Mouse (Mus musculus): Measurements from ENCODE around the gene Tcf12. TPM values are rescaled to one million over a fixed set of nuclear protein-coding genes. Genes with fewer than 3 reads are reported as not detected.

Gene Tcf12
- polyA plus RNA-seq, 1 experiment from 2014 or later, result 8.4 TPM

- H3K4me3 ChIP-seq (replicated peaks), result no peak overlapping the region
- no peak overlapping the region for H3K27ac ChIP-seq (replicated peaks)
- no peaks in the 10 kb centered on the region for H3K27me3 ChIP-seq
- H3K36me3 ChIP-seq (replicated peaks), result no peaks in the 10 kb centered on the region
- ATAC-seq (ENCODE audit: insufficient read depth), result no peak
- 56% methylated on average over 3 of the region's 3 CpGs for WGBS (ENCODE audit: insufficient replicate concordance)
- H3K9ac ChIP-seq, result no peak overlapping the region
- no peaks in the 10 kb centered on the region for H3K4me1 ChIP-seq (replicated peaks)
- H3K9me3 ChIP-seq (replicated peaks), result no peaks in the 10 kb centered on the region
- H3K4me2 ChIP-seq, result no peak overlapping the region
Measured at GRCm38 (mm10) chr9:71822003-71822402, 289.7 kb downstream of the Tcf12 start.

GRCm38 (mm10) chr9:71818453-71818852 is 293.2 kb downstream of the Tcf12 start:
- ATAC-seq (ENCODE audit: insufficient read depth), result no peak
- H3K9ac ChIP-seq, result no peak overlapping the region
- H3K4me2 ChIP-seq, result no peak overlapping the region
- H3K27me3 ChIP-seq, result no peaks in the 10 kb centered on the region
- H3K27ac ChIP-seq (replicated peaks), result no peak overlapping the region
- no peak overlapping the region for H3K4me3 ChIP-seq (replicated peaks)
- H3K4me1 ChIP-seq (replicated peaks), result no peaks in the 10 kb centered on the region
- 62% methylated on average over 7 of the region's 7 CpGs for WGBS (ENCODE audit: insufficient replicate concordance)
- H3K36me3 ChIP-seq (replicated peaks), result no peaks in the 10 kb centered on the region
- no peaks in the 10 kb centered on the region for H3K9me3 ChIP-seq (replicated peaks)

- Histone ChIP-seq H3K9ac (no peak overlapping the region), H3K36me3 (replicated peaks) (no peaks in the 10 kb centered on the region), H3K4me3 (replicated peaks) (no peak overlapping the region), H3K27me3 (no peaks in the 10 kb centered on the region), H3K4me1 (replicated peaks) (no peaks in the 10 kb centered on the region), H3K27ac (replicated peaks) (no peak overlapping the region), H3K4me2 (no peak overlapping the region), H3K9me3 (replicated peaks) (no peaks in the 10 kb centered on the region)
- ATAC-seq (ENCODE audit: insufficient read depth), result no peak
- WGBS (ENCODE audit: insufficient replicate concordance), result 28% methylated on average over 3 of the region's 3 CpGs
Measured at GRCm38 (mm10) chr9:71816121-71816520, 295.6 kb downstream of the Tcf12 start.

- no peaks in the 10 kb centered on the region for H3K27me3 ChIP-seq
- H3K27ac ChIP-seq (replicated peaks), result no peak overlapping the region
- H3K4me2 ChIP-seq, result no peak overlapping the region
- 49% methylated on average over 3 of the region's 3 CpGs for WGBS (ENCODE audit: insufficient replicate concordance)
- H3K36me3 ChIP-seq (replicated peaks), result no peaks in the 10 kb centered on the region
- no peak overlapping the region for H3K4me3 ChIP-seq (replicated peaks)
- no peak overlapping the region for H3K9ac ChIP-seq
- no peaks in the 10 kb centered on the region for H3K9me3 ChIP-seq (replicated peaks)
- H3K4me1 ChIP-seq (replicated peaks), result no peaks in the 10 kb centered on the region
- no peak for ATAC-seq (ENCODE audit: insufficient read depth)
Measured at GRCm38 (mm10) chr9:71813565-71813964, 298.1 kb downstream of the Tcf12 start.

GRCm38 (mm10) chr9:71812914-71813313 is 298.8 kb downstream of the Tcf12 start:
- Histone ChIP-seq H3K36me3 (replicated peaks) (no peaks in the 10 kb centered on the region), H3K9ac (no peak overlapping the region)
- WGBS (ENCODE audit: insufficient replicate concordance), result 49% methylated on average over 4 of the region's 4 CpGs

GRCm38 (mm10) chr9:71812402-71812801 is 299.3 kb downstream of the Tcf12 start:
- Histone ChIP-seq H3K9ac (no peak overlapping the region), H3K27ac (replicated peaks) (no peak overlapping the region), H3K4me1 (replicated peaks) (no peaks in the 10 kb centered on the region), H3K9me3 (replicated peaks) (no peaks in the 10 kb centered on the region), H3K4me3 (replicated peaks) (no peak overlapping the region), H3K36me3 (replicated peaks) (no peaks in the 10 kb centered on the region), H3K27me3 (no peaks in the 10 kb centered on the region), H3K4me2 (no peak overlapping the region)
- 15% methylated on average over 4 of the region's 4 CpGs for WGBS (ENCODE audit: insufficient replicate concordance)
- ATAC-seq (ENCODE audit: insufficient read depth), result no peak

More at GRCm38 (mm10) chr9:71812914-71813313, 298.8 kb downstream of the Tcf12 start:
- Histone ChIP-seq H3K4me3 (replicated peaks) (no peak overlapping the region), H3K4me2 (no peak overlapping the region), H3K27ac (replicated peaks) (no peak overlapping the region), H3K27me3 (no peaks in the 10 kb centered on the region), H3K9me3 (replicated peaks) (no peaks in the 10 kb centered on the region), H3K4me1 (replicated peaks) (no peaks in the 10 kb centered on the region)
- no peak for ATAC-seq (ENCODE audit: insufficient read depth)

GRCm38 (mm10) chr9:71811404-71811803 is 300.3 kb downstream of the Tcf12 start:
- no peak for ATAC-seq (ENCODE audit: insufficient read depth)
- H3K9me3 ChIP-seq (replicated peaks), result no peaks in the 10 kb centered on the region
- no peaks in the 10 kb centered on the region for H3K4me1 ChIP-seq (replicated peaks)
- WGBS (ENCODE audit: insufficient replicate concordance), result 55% methylated on average over 5 of the region's 5 CpGs
- no peak overlapping the region for H3K27ac ChIP-seq (replicated peaks)
- H3K4me2 ChIP-seq, result no peak overlapping the region
- no peak overlapping the region for H3K4me3 ChIP-seq (replicated peaks)
- H3K36me3 ChIP-seq (replicated peaks), result no peaks in the 10 kb centered on the region
- H3K27me3 ChIP-seq, result no peaks in the 10 kb centered on the region
- no peak overlapping the region for H3K9ac ChIP-seq

GRCm38 (mm10) chr9:71810723-71811122 is 300.9 kb downstream of the Tcf12 start:
- no peak for ATAC-seq (ENCODE audit: insufficient read depth)
- Histone ChIP-seq H3K27me3 (no peaks in the 10 kb centered on the region), H3K36me3 (replicated peaks) (no peaks in the 10 kb centered on the region), H3K4me1 (replicated peaks) (no peaks in the 10 kb centered on the region), H3K4me3 (replicated peaks) (no peak overlapping the region), H3K9ac (no peak overlapping the region), H3K27ac (replicated peaks) (no peak overlapping the region), H3K9me3 (replicated peaks) (no peaks in the 10 kb centered on the region), H3K4me2 (no peak overlapping the region)
- WGBS (ENCODE audit: insufficient replicate concordance), result 46% methylated on average over 2 of the region's 2 CpGs

- Histone ChIP-seq H3K27ac (replicated peaks) (no peak overlapping the region), H3K4me2 (no peak overlapping the region), H3K9ac (no peak overlapping the region), H3K4me1 (replicated peaks) (no peaks in the 10 kb centered on the region), H3K27me3 (no peaks in the 10 kb centered on the region), H3K9me3 (replicated peaks) (no peaks in the 10 kb centered on the region), H3K36me3 (replicated peaks) (no peaks in the 10 kb centered on the region), H3K4me3 (replicated peaks) (no peak overlapping the region)
- no peak for ATAC-seq (ENCODE audit: insufficient read depth)
- WGBS (ENCODE audit: insufficient replicate concordance), result 36% methylated on average over 11 of the region's 11 CpGs
Measured at GRCm38 (mm10) chr9:71808640-71809254, 302.9 kb downstream of the Tcf12 start.

GRCm38 (mm10) chr9:71807801-71808200 is 303.9 kb downstream of the Tcf12 start:
- Histone ChIP-seq H3K9me3 (replicated peaks) (no peaks in the 10 kb centered on the region), H3K36me3 (replicated peaks) (no peaks in the 10 kb centered on the region), H3K27me3 (no peaks in the 10 kb centered on the region), H3K4me3 (replicated peaks) (no peak overlapping the region), H3K27ac (replicated peaks) (no peak overlapping the region), H3K4me2 (no peak overlapping the region), H3K4me1 (replicated peaks) (no peaks in the 10 kb centered on the region), H3K9ac (no peak overlapping the region)
- no peak for ATAC-seq (ENCODE audit: insufficient read depth)
- WGBS (ENCODE audit: insufficient replicate concordance), result 53% methylated on average over 4 of the region's 4 CpGs

GRCm38 (mm10) chr9:71806422-71806805 is 305.3 kb downstream of the Tcf12 start:
- Histone ChIP-seq H3K36me3 (replicated peaks) (no peaks in the 10 kb centered on the region), H3K27me3 (no peaks in the 10 kb centered on the region), H3K9me3 (replicated peaks) (no peaks in the 10 kb centered on the region), H3K4me3 (replicated peaks) (no peak overlapping the region), H3K4me2 (no peak overlapping the region), H3K27ac (replicated peaks) (no peak overlapping the region), H3K4me1 (replicated peaks) (no peaks in the 10 kb centered on the region), H3K9ac (no peak overlapping the region)
- no peak for ATAC-seq (ENCODE audit: insufficient read depth)
- WGBS (ENCODE audit: insufficient replicate concordance), result 0% methylated on average over 2 of the region's 2 CpGs
